Mouse (Mus musculus) urinary bladder, postnatal 4 days (tissue): ENCODE results near the gene Actn4.
"Not testable (repeated sequence)": the region's sequence is repeated elsewhere in the genome, so short reads cannot be mapped to it uniquely, and the experiment has no call there.

Experiments
- DNase-seq, 2 experiments: peaks; one replicate each; pipeline ENCODE4 v3.0.0; 2021 to 2022; ENCODE audit warnings: low spot score in 2 of 2

The Actn4 gene

GRCm38 (mm10) chr7:28969672-28970394, 7.7 kb upstream of the Actn4 start:
- no peak for DNase-seq

GRCm38 (mm10) chr7:28969271-28969670, 7.1 kb upstream of the Actn4 start:
- no peak for DNase-seq

GRCm38 (mm10) chr7:28968120-28968519, 6.0 kb upstream of the Actn4 start:
- DNase-seq, result not testable (repeated sequence)

GRCm38 (mm10) chr7:28966751-28967505, 4.8 kb upstream of the Actn4 start:
- no peak for DNase-seq

- DNase-seq, result no peak
These were observed 4.0 kb upstream of the Actn4 start for GRCm38 (mm10) chr7:28966181-28966580.

GRCm38 (mm10) chr7:28965346-28965840, 3.3 kb upstream of the Actn4 start:
- DNase-seq, result no peak

- no peak for DNase-seq
These were observed 1.3 kb upstream of the Actn4 start for GRCm38 (mm10) chr7:28963399-28963923.

- no peak for DNase-seq
These were observed 585 bp downstream of the Actn4 start for GRCm38 (mm10) chr7:28961584-28961926.

GRCm38 (mm10) chr7:28960354-28961046, 1.6 kb downstream of the Actn4 start:
- DNase-seq, result no peak

- DNase-seq, result no peak
These were observed 2.6 kb downstream of the Actn4 start for GRCm38 (mm10) chr7:28959505-28960045.

- DNase-seq, result no peak
These were observed 3.4 kb downstream of the Actn4 start for GRCm38 (mm10) chr7:28958770-28959169.

- DNase-seq, result no peak
These were observed 4.0 kb downstream of the Actn4 start for GRCm38 (mm10) chr7:28957997-28958725.

GRCm38 (mm10) chr7:28957286-28957685, 4.9 kb downstream of the Actn4 start:
- no peak for DNase-seq

GRCm38 (mm10) chr7:28956270-28956669, 5.9 kb downstream of the Actn4 start:
- no peak for DNase-seq

GRCm38 (mm10) chr7:28955295-28955897, 6.7 kb downstream of the Actn4 start:
- DNase-seq, result no peak

GRCm38 (mm10) chr7:28954773-28955172, 7.4 kb downstream of the Actn4 start:
- DNase-seq, result no peak

GRCm38 (mm10) chr7:28953476-28954376, 8.4 kb downstream of the Actn4 start:
- DNase-seq, result no peak

GRCm38 (mm10) chr7:28952786-28953185, 9.4 kb downstream of the Actn4 start:
- DNase-seq, result no peak

GRCm38 (mm10) chr7:28951764-28952163, 10.4 kb downstream of the Actn4 start:
- DNase-seq, result no peak
